Mouse (Mus musculus) MEL (cell line): ENCODE measurements around the gene Ppfia3. TPM values are rescaled to one million over a fixed set of nuclear protein-coding genes. Genes with fewer than 3 reads are reported as not detected.
"Not testable (repeated sequence)": the region's sequence is repeated elsewhere in the genome, so short reads cannot be mapped to it uniquely, and the experiment has no call there.

ENCODE experiments used
- DNase-seq: peaks from one replicate; pipeline ENCODE4 v3.0.0; 2011; ENCODE audit warnings: low read depth, low spot score
- H3K27ac ChIP-seq: 2 replicates; pipeline ENCODE4 v1.5.1; 2012; ENCODE audit warnings: low read depth, mild to moderate bottlenecking, control low read depth, low read length, moderate library complexity; ENCODE audit not compliant: control insufficient read depth
- H3K27me3 ChIP-seq, 2 experiments: fragments of 150-350 bp in 1 of 2; sonication (generic) in 1 of 2; 2 replicates each; pipeline ENCODE4 v1.6.1; 2012; ENCODE audit warnings: low read length in 2 of 2, mild to moderate bottlenecking in 2 of 2, improper control_type of control experiment in 1 of 2, moderate library complexity in 1 of 2; ENCODE audit not compliant: insufficient read depth in 2 of 2, control insufficient read depth in 1 of 2
- H3K36me3 ChIP-seq, 2 experiments: 2 replicates each; pipeline ENCODE4 v1.6.1; 2012 to 2014; ENCODE audit warnings: low read length in 2 of 2, improper control_type of control experiment in 1 of 2, inconsistent platforms in 1 of 2, mild to moderate bottlenecking in 1 of 2; ENCODE audit not compliant: insufficient read depth in 2 of 2, control insufficient read depth in 1 of 2
- H3K4me1 ChIP-seq, 2 experiments: fragments of 150-350 bp in 1 of 2; sonication (generic) in 1 of 2; 2 replicates each; pipeline ENCODE4 v1.6.1; 2012; ENCODE audit warnings: low read length in 2 of 2, improper control_type of control experiment in 1 of 2, mild to moderate bottlenecking in 1 of 2; ENCODE audit not compliant: insufficient read depth in 2 of 2, control insufficient read depth in 1 of 2
- H3K4me3 ChIP-seq, 2 experiments: fragments of 150-350 bp in 1 of 2; sonication (generic) in 1 of 2; 2 replicates each; pipeline ENCODE4 v1.5.1; 2012; ENCODE audit warnings: low read depth in 2 of 2, low read length in 2 of 2, mild to moderate bottlenecking in 2 of 2, moderate library complexity in 2 of 2, control low read depth in 1 of 2, improper control_type of control experiment in 1 of 2; ENCODE audit not compliant: control insufficient read depth in 1 of 2, insufficient read depth in 1 of 2
- H3K79me2 ChIP-seq: 2 replicates; pipeline ENCODE4 v1.6.1; 2012; ENCODE audit warnings: mild to moderate bottlenecking, low read length, moderate library complexity; ENCODE audit not compliant: control insufficient read depth, poor library complexity, insufficient read depth
- H3K9ac ChIP-seq: 2 replicates; pipeline ENCODE4 v1.6.1; 2012; ENCODE audit warnings: low read depth, mild to moderate bottlenecking, control low read depth, low read length, moderate library complexity; ENCODE audit not compliant: control insufficient read depth, poor library complexity, severe bottlenecking
- H3K9me3 ChIP-seq: fragments of 150-350 bp; sonication (generic); replicated peaks from 2 replicates; pipeline ENCODE4 v1.6.1; 2012; ENCODE audit warnings: mild to moderate bottlenecking, low read length, improper control_type of control experiment, moderate library complexity; ENCODE audit not compliant: insufficient read depth
- BHLHE40 ChIP-seq: IDR thresholded peaks from 2 replicates; pipeline ENCODE4 v1.6.1; 2012; ENCODE audit warnings: low read depth, mild to moderate bottlenecking, inconsistent platforms, low read length, improper control_type of control experiment, borderline replicate concordance
- CHD1 ChIP-seq: IDR thresholded peaks from 2 replicates; pipeline ENCODE4 v1.6.1; 2012; ENCODE audit warnings: low read depth, mild to moderate bottlenecking, inconsistent platforms, low read length, improper control_type of control experiment
- CHD2 ChIP-seq: IDR thresholded peaks from 2 replicates; pipeline ENCODE4 v1.6.1; 2011; ENCODE audit warnings: low read length, improper control_type of control experiment
- CTCF ChIP-seq, 3 experiments: IDR thresholded peaks in 2 of 3; conservative IDR thresholded peaks in 1 of 3; 2 replicates each; pipeline ENCODE4 v1.5.1; 2011 to 2012; ENCODE audit warnings: low read length in 3 of 3, low read depth in 2 of 3, mild to moderate bottlenecking in 2 of 3, improper control_type of control experiment in 1 of 3, inconsistent platforms in 1 of 3, mixed read lengths in 1 of 3, moderate library complexity in 1 of 3; ENCODE audit not compliant: control insufficient read depth in 1 of 3, insufficient read depth in 1 of 3, poor library complexity in 1 of 3, severe bottlenecking in 1 of 3
- E2F4 ChIP-seq: IDR thresholded peaks from 2 replicates; pipeline ENCODE4 v1.6.1; 2011; ENCODE audit warnings: low read depth, low read length, improper control_type of control experiment, borderline replicate concordance
- ELF1 ChIP-seq: IDR thresholded peaks from 2 replicates; pipeline ENCODE4 v1.6.1; 2014; ENCODE audit warnings: low read depth, mild to moderate bottlenecking, inconsistent platforms, low read length, improper control_type of control experiment, moderate library complexity
- EP300 ChIP-seq, 2 experiments: IDR thresholded peaks; 2 replicates each; pipeline ENCODE4 v1.6.1; 2011; ENCODE audit warnings: improper control_type of control experiment in 2 of 2, low read length in 2 of 2, low read depth in 1 of 2, mild to moderate bottlenecking in 1 of 2
- ETS1 ChIP-seq: IDR thresholded peaks from 2 replicates; pipeline ENCODE4 v1.6.1; 2012; ENCODE audit warnings: low read depth, mild to moderate bottlenecking, inconsistent platforms, low read length, improper control_type of control experiment, moderate library complexity
- GABPA ChIP-seq: IDR thresholded peaks from 2 replicates; pipeline ENCODE4 v1.6.1; 2012; ENCODE audit warnings: low read depth, mild to moderate bottlenecking, inconsistent platforms, low read length, improper control_type of control experiment, moderate library complexity
- JUND ChIP-seq: IDR thresholded peaks from 2 replicates; pipeline ENCODE4 v1.6.1; 2011; ENCODE audit warnings: low read depth, mild to moderate bottlenecking, improper control_type of control experiment, low read length
- MEF2A ChIP-seq: IDR thresholded peaks from 2 replicates; pipeline ENCODE4 v1.6.1; 2014; ENCODE audit warnings: low read depth, mild to moderate bottlenecking, inconsistent platforms, low read length, improper control_type of control experiment; ENCODE audit not compliant: poor library complexity, insufficient replicate concordance, severe bottlenecking; ENCODE audit errors: extremely low read depth
- MYC ChIP-seq: IDR thresholded peaks from 2 replicates; pipeline ENCODE4 v1.6.1; 2011; ENCODE audit warnings: low read depth, mild to moderate bottlenecking, low read length, improper control_type of control experiment, moderate library complexity
- NELFE ChIP-seq: IDR thresholded peaks from 2 replicates; pipeline ENCODE4 v1.6.1; 2011; ENCODE audit warnings: low read depth, low read length, improper control_type of control experiment
- RAD21 ChIP-seq: IDR thresholded peaks from 2 replicates; pipeline ENCODE4 v1.6.1; 2011; ENCODE audit warnings: mild to moderate bottlenecking, low read depth, low read length, improper control_type of control experiment
- RCOR1 ChIP-seq: IDR thresholded peaks from 2 replicates; pipeline ENCODE4 v1.6.1; 2012; ENCODE audit warnings: low read depth, mild to moderate bottlenecking, inconsistent platforms, low read length, improper control_type of control experiment
- TBP ChIP-seq: IDR thresholded peaks from 2 replicates; pipeline ENCODE4 v1.8.0; 2011; ENCODE audit warnings: low read depth, low read length, improper control_type of control experiment
- USF1 ChIP-seq: IDR thresholded peaks from 2 replicates; pipeline ENCODE4 v1.6.1; 2014; ENCODE audit warnings: low read depth, mild to moderate bottlenecking, inconsistent platforms, low read length, improper control_type of control experiment, moderate library complexity
- ZC3H11A ChIP-seq: IDR thresholded peaks from 2 replicates; pipeline ENCODE4 v1.6.1; 2012; ENCODE audit warnings: low read depth, mild to moderate bottlenecking, inconsistent platforms, low read length, improper control_type of control experiment
- ZMIZ1 ChIP-seq: IDR thresholded peaks from 2 replicates; pipeline ENCODE4 v1.6.1; 2012; ENCODE audit warnings: low read depth, mild to moderate bottlenecking, inconsistent platforms, low read length, improper control_type of control experiment, moderate library complexity
- ZNF384 ChIP-seq: IDR thresholded peaks from 2 replicates; pipeline ENCODE4 v1.6.1; 2012; ENCODE audit warnings: low read depth, mild to moderate bottlenecking, inconsistent platforms, low read length, improper control_type of control experiment
- polyA plus RNA-seq, 2 experiments: library from polyadenylated mRNA; stranded (reverse) in 1 of 2; unstranded in 1 of 2; fragments of >175 nt in 1 of 2; fragments of >200 nt in 1 of 2; gene quantifications; 2 replicates each; pipeline versions ENCODE4 v1.2.1 to v1.2.4; 2012; ENCODE audit warnings: low replicate concordance in 2 of 2, low read depth in 1 of 2; ENCODE audit not compliant: insufficient read length in 2 of 2, insufficient read depth in 1 of 2, missing spikeins in 1 of 2
- total RNA-seq: library from RNA; depleted of rRNA; stranded (reverse); fragments of 300-350 nt; gene quantifications from 2 replicates; pipeline ENCODE4 v1.2.3, GENCODE M21; 2012

The Ppfia3 gene
- total and polyA plus RNA-seq, 3 experiments, result 3.4 to 5.9 TPM; not detected in 1

DNA sequence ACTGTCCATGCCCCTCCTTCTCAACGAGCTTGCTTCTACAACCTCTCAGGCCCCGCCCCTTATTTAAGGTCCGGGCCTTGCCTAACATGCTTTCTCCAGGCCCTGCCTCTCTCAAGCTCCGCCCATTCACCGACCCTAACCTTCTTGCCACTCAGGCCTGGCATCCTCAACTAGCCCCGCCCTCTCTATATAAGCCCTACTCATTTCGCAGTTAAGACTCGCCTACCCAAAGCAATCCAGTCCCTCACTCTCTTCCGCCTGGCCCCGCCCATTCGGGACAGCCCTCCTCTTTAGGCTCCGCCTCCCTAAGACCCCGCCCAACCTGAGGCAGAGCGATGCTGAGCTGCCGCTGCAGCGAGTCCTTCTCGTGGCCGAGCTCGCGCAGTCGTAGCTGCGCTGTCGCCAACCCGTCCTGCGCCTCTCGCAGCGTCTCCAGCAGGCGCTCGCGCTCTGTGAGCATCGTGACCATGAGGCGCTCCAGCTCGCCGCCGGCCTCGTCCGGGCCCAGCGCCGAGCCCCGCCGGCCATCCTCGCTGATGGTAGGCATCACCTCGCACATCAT, 5.5 kb downstream of the Ppfia3 start (continued):
- TF ChIP-seq ELF1 (peak; percentile 60; the same call in 1 of the 2 replicates), CHD2 (no peak), CHD1 (no peak)

DNA sequence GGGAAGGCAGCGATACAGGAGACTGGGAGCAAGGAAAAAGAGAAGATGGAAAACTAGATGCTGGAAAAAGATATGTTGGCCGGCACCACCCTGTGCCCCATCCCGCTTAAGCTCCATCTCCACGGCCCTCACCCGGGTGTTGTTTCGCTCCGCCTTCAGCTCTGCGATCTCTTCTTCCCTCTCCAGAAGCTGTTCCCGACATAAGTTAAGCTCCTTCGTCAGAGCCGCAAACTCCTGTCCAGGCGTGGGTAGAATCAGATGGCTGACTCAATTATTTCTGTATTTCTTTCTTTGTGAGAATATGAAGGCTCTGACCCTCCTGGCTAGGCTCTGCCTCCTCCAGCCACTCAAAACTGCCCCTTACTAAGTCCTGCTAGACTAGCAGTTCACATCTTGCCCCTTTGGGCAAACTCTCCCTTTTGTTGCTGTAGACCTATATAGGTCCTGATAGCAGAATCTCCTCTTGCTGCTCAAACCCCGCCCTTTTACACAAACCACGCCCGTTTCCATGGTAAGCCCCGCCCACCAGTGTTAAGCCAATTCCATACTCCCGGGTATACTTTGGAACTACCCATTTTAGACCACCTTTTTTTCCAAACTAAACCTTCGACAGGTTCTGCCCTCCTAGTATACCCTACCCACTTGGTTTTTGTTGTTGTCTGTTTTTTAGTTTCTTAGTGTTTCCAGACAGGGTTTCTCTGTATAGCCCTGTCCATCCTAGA, 6.3 kb downstream of the Ppfia3 start:
- Histone ChIP-seq H3K27me3 (no peaks in the 10 kb centered on the region), H3K27ac (no peak overlapping the region), H3K9me3 (no peaks in the 10 kb centered on the region), H3K9ac (no peak overlapping the region), H3K4me1 (peaks cover 6 to 19% of the 10 kb centered on the region in 2 experiments), H3K79me2 (no peaks in the 10 kb centered on the region)
- TF ChIP-seq MEF2A (no peak), ZC3H11A (no peak), NELFE (no peak), MYC (no peak)
- TF ChIP-seq, all 39 proteins: peak for 0
- peak; percentile 75 for DNase-seq
- H3K4me3 ChIP-seq, result peak overlapping the region; percentile 28 to 55
- peaks cover 0 to 15% of the 10 kb centered on the region in 2 experiments; a peak in 2 of 4 replicates for H3K36me3 ChIP-seq

DNA sequence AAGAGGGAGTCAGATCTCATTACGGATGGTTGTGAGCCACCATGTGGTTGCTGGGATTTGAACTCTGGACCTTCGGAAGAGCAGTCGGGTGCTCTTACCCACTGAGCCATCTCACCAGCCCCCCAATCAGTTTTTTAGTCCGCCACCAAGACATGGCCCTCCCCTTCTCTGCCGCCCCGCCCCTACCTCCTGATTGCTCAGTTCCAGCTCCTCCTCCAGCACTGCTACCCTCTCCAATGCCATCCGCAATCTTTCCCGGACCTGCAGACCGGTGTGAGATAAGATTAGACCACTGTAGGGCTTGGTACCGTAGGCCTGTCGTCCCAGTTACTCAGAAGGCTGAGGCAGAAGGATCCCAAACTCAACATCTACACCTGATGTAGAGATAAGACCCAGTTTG, 7.7 kb downstream of the Ppfia3 start:
- H3K36me3 ChIP-seq, result peaks cover 0 to 15% of the 10 kb centered on the region in 2 experiments; a peak in 2 of 4 replicates
- H3K27ac ChIP-seq, H3K9me3 ChIP-seq, H3K27me3 ChIP-seq, H3K4me3 ChIP-seq, H3K79me2 ChIP-seq, DNase-seq, H3K9ac ChIP-seq: not testable (repeated sequence)
- peaks cover 6 to 21% of the 10 kb centered on the region in 2 experiments for H3K4me1 ChIP-seq

DNA sequence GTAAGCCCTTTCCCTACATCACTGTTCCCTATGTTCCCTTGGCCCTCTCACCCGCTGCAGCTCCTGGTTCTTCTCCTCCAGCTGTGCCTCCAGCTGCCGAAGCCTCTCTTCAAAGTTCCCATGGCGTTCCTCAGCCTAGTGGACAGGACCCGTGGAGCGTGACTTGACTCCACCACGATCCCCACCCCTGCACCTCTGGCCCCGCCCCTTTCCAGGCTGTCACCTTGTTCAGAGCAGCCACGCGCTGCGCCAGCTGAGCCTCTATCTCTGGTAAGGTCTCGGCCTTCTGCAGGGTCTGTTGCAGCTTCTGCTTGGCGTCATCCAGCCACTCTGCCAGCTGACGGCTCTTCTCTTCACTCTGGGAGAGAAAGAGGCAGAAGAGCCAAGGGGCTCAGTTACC, 10.7 kb downstream of the Ppfia3 start:
- Histone ChIP-seq H3K9ac (no peak overlapping the region), H3K9me3 (no peaks in the 10 kb centered on the region), H3K36me3 (peaks cover 0 to 5% of the 10 kb centered on the region in 2 experiments; a peak in 2 of 4 replicates), H3K27me3 (no peaks in the 10 kb centered on the region), H3K79me2 (no peaks in the 10 kb centered on the region), H3K4me3 (no peak overlapping the region), H3K27ac (no peak overlapping the region), H3K4me1 (peaks cover 0 to 16% of the 10 kb centered on the region in 2 experiments; a peak in 3 of 4 replicates)
- DNase-seq, result no peak
- no peak for TF ChIP-seq TBP
- no peak for TF ChIP-seq RAD21
- TF ChIP-seq JUND, result no peak
- TF ChIP-seq BHLHE40, result no peak
- no peak for TF ChIP-seq USF1
- TF ChIP-seq ZMIZ1, result no peak
- TF ChIP-seq CTCF (IDR thresholded peaks at IDR 0.05 in 2 of 3, conservative IDR thresholded peaks at IDR 0.05 in 1 of 3; ENCODE audit: control insufficient read depth in 1 of 3, insufficient read depth in 1 of 3, low read depth in 2 of 3, low read length in 3 of 3, poor library complexity in 1 of 3, severe bottlenecking in 1 of 3), result no peak
- TF ChIP-seq ELF1, result no peak
- TF ChIP-seq ZC3H11A, result no peak
- TF ChIP-seq GABPA, result no peak
- no peak for TF ChIP-seq CHD2
- no peak for TF ChIP-seq MYC
- TF ChIP-seq E2F4, result no peak
- TF ChIP-seq ZNF384, result no peak
- no peak for TF ChIP-seq RCOR1
- TF ChIP-seq EP300 (IDR thresholded peaks at IDR 0.05; ENCODE audit: low read depth in 1 of 2, low read length in 2 of 2), result no peak
- no peak for TF ChIP-seq ETS1
